Mouse (Mus musculus): ENCODE data around the gene Lrrc75a.

Gene Lrrc75a

GRCm38 (mm10) chr11:62621586-62622283 lies 26.6 kb downstream of the Lrrc75a start:
- no peak for DNase-seq (ENCODE audit: low spot score in 2 of 2)

- no peak for DNase-seq (ENCODE audit: low spot score in 2 of 2)
These were observed 27.2 kb downstream of the Lrrc75a start for GRCm38 (mm10) chr11:62621079-62621478.

- DNase-seq (ENCODE audit: low spot score in 2 of 2), result no peak
These were observed 32.9 kb downstream of the Lrrc75a start for GRCm38 (mm10) chr11:62615456-62615855.

GRCm38 (mm10) chr11:62614876-62615410 lies 33.4 kb downstream of the Lrrc75a start:
- DNase-seq (ENCODE audit: low spot score in 2 of 2), result no peak

GRCm38 (mm10) chr11:62613657-62614365 lies 34.5 kb downstream of the Lrrc75a start:
- peak; percentile 94 to 99 for DNase-seq (ENCODE audit: low spot score in 2 of 2)

GRCm38 (mm10) chr11:62612604-62613003 lies 35.7 kb downstream of the Lrrc75a start:
- no peak for DNase-seq (ENCODE audit: low spot score in 2 of 2)

GRCm38 (mm10) chr11:62610304-62610703 lies 38.0 kb downstream of the Lrrc75a start:
- no peak for DNase-seq (ENCODE audit: low spot score in 2 of 2)

- DNase-seq (ENCODE audit: low spot score in 2 of 2), result no peak
These were observed 39.3 kb downstream of the Lrrc75a start for GRCm38 (mm10) chr11:62608826-62609675.

GRCm38 (mm10) chr11:62607952-62608201 lies 40.4 kb downstream of the Lrrc75a start:
- no peak for DNase-seq (ENCODE audit: low spot score in 2 of 2)

- no peak for DNase-seq (ENCODE audit: low spot score in 2 of 2)
These were observed 41.0 kb downstream of the Lrrc75a start for GRCm38 (mm10) chr11:62607170-62607951.

- DNase-seq (ENCODE audit: low spot score in 2 of 2), result no peak
These were observed 41.8 kb downstream of the Lrrc75a start for GRCm38 (mm10) chr11:62606299-62607169.

GRCm38 (mm10) chr11:62605619-62606298 lies 42.6 kb downstream of the Lrrc75a start:
- no peak for DNase-seq (ENCODE audit: low spot score in 2 of 2)

GRCm38 (mm10) chr11:62604886-62605618 lies 43.3 kb downstream of the Lrrc75a start:
- DNase-seq (ENCODE audit: low spot score in 2 of 2), result no peak

- no peak for DNase-seq (ENCODE audit: low spot score in 2 of 2)
These were observed 44.1 kb downstream of the Lrrc75a start for GRCm38 (mm10) chr11:62604123-62604706.

- DNase-seq (ENCODE audit: low spot score in 2 of 2), result no peak
These were observed 44.8 kb downstream of the Lrrc75a start for GRCm38 (mm10) chr11:62603312-62604056.

GRCm38 (mm10) chr11:62602619-62603311 lies 45.6 kb downstream of the Lrrc75a start:
- DNase-seq (ENCODE audit: low spot score in 2 of 2), result peak; percentile 96 to 97

Measured in cerebellum, postnatal 4 days (tissue).